Mouse (Mus musculus) embryonic fibroblast, embryonic 13.5 days (primary cell): ENCODE data around the gene Foxo4. TPM values are rescaled to one million over a fixed set of nuclear protein-coding genes. Genes with fewer than 3 reads are reported as not detected.

ENCODE experiments used
- H3K27ac ChIP-seq: 2 replicates; pipeline ENCODE4 v1.5.1; 2012; ENCODE audit warnings: low read length, control low read depth, inconsistent platforms; ENCODE audit not compliant: insufficient read depth
- H3K4me1 ChIP-seq: 2 replicates; pipeline ENCODE4 v1.6.1; 2011; ENCODE audit warnings: low read length; ENCODE audit not compliant: control insufficient read depth, insufficient read depth
- H3K4me3 ChIP-seq: 2 replicates; pipeline ENCODE4 v1.5.1; 2011; ENCODE audit warnings: mild to moderate bottlenecking, control low read depth, low read length; ENCODE audit not compliant: insufficient read depth
- CTCF ChIP-seq: IDR thresholded peaks from 2 replicates; pipeline ENCODE4 v1.5.1; 2011; ENCODE audit warnings: mild to moderate bottlenecking, control low read depth, low read length, moderate library complexity, borderline replicate concordance; ENCODE audit not compliant: insufficient read depth
- POLR2A ChIP-seq: IDR thresholded peaks from 2 replicates; pipeline ENCODE4 v1.6.1; 2011; ENCODE audit warnings: low read depth, mild to moderate bottlenecking, control low read depth, low read length, moderate library complexity
- polyA plus RNA-seq: library from polyadenylated mRNA; stranded (reverse); fragments of >200 nt; gene quantifications from 2 replicates; pipeline ENCODE4 v1.2.4, GENCODE M21; 2011; ENCODE audit warnings: low read depth; ENCODE audit not compliant: missing spikeins, insufficient read length

Foxo4 gene
- polyA plus RNA-seq: 12.8 and 15.3 TPM in 2 replicates

DNA sequence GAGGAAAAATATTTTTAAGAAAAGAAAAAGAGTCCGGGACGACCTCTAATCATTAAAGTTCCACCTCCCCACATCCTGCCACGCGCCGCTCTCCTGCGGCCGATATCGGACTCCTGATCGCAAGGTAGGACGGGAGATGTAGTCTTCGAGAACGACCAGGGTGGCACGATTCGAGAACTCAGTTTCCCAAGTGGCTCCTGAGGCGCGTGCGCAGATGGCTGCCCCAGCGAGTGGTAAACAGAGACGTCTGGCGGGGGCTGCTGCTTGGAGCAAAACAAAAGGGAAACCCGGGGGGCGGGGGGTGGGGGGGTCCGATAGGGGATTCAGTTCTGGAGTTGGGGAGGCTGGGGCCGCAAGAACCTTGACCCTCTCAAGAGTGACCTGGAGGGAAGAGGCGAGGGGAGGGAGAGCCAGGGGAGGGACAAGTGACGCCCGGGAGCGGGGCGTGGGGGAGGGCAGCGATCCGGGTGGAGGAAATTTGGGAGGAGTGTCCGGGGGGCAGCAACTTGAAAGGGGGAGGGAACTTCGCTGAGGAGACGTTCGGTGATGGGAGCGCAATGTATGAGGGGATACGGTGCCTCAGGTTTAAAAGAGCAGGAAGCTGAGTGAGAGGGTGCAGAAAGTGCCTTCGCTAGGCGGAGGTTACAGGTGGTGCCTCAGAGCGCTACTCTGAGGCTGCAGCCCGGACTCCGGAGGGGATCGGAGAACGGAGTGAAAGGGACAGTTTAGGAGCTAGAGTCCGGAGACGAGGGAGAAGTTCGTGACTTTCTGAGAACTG is at the start of gene Foxo4:
TSS of gene Foxo4 (plus strand) at position 577 of the 778 bp plus-strand sequence.
- no peak for TF ChIP-seq CTCF
- peak; percentile 82 for TF ChIP-seq POLR2A
- H3K27ac ChIP-seq: peak within 1 kb of the TSS; percentile 46; the same call in 1 of the 2 replicates
- H3K4me1 ChIP-seq: no peaks in the 10 kb centered on the region
- H3K4me3 ChIP-seq: peak within 1 kb of the TSS; percentile 64

DNA sequence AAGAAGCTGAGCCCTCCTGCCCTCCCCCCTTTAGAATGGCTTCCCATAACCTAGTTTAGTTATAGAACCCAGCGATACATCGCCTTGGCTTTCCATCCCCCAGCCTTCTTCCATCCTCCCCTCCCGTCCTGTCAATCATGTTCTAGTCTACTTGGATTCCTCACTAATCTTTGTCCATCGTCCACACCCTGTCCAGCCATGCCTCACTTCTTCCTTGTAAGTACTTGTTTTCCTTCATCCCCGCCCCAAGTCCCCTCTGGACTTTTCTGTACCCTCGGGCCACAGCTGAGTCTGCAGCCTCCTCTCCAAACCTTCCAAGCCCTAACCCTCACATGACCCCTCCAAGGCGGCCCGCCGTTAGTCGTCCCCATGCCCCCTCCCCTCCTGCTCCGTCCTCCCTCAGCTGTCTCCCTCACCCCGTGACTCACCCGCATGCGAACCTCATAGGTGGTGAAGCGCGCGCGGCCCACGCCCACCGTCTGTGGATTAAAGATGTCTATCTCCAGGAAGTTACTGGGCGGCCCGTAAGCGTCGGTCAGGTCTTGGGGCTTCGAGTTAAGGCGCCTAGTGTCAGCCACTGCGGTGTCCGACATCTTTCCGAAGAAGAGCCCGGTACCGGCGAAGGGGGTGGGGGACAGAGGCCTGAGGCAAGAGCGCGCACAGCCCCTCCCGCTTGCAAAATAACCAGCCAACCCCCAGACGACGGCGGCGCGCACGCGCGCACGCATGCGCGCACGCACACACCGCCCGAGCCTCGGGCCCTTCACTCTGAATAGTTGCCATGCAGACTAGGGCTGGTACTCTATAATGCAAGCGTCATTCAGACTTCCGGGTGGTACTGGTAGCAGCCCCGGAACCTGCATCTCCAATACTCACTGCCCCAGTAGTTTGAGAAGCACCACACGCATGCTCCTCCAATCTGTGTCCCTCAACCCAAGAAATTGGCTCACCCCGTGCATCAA is 32.2 kb upstream of the Foxo4 start, which contains the start of gene Snx12:
TSS of gene Snx12 (minus strand) at position 730 of the 962 bp plus-strand sequence.
- TF ChIP-seq CTCF (no peak), POLR2A (peak; percentile 68)

DNA sequence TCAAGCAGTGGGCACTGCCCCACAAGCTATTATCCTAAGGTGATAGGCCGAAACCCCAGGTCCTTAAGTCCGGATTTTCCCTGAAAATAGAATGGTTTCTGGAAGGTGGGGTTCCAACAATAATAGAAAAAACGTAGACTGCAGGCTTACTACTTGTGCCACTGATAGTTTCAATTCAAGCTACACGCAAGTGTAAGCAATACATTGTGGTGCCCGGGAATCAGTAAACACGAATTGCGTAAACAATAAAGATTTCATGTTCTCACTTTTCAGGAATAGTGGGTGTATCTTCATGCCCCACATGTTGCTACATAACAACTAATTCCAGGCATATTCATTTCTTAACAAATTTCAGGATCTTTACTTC is 31.5 kb upstream of the Foxo4 start:
- Histone ChIP-seq H3K4me3 (peak overlapping the region; percentile 28), H3K27ac (peak overlapping the region; percentile 14; the same call in 1 of the 2 replicates)

More for the DNA sequence above, 32.2 kb upstream of the Foxo4 start, which contains the start of gene Snx12:
- peak within 1 kb of the TSS; percentile 71 for H3K4me3 ChIP-seq
- H3K27ac ChIP-seq: peak within 1 kb of the TSS; percentile 86
- no peaks in the 10 kb centered on the region for H3K4me1 ChIP-seq

DNA sequence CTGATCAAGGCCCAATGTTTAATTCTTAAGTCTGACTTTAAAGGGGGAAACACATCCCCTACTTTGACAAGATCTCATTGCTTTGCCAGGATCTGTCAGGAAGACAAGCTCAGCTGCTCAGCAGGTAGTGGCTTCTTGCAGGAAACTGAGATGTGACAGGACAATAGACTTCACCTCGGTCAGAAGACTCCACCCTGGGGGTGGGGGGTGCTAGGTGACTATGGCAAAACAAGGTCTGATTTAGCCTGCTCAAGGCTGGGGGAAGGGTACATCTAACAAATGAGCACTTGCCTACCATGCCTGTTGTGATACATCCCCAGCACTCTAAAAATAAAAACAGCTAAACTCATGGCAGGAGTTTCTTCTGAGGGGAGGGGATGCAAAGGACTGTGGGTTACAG is 9.3 kb upstream of the Foxo4 start:
- H3K4me3 ChIP-seq: no peak overlapping the region
- H3K4me1 ChIP-seq: no peaks in the 10 kb centered on the region
- H3K27ac ChIP-seq: no peak overlapping the region
- TF ChIP-seq POLR2A (no peak), CTCF (no peak)

More for the DNA sequence above, 31.5 kb upstream of the Foxo4 start:
- H3K4me1 ChIP-seq: no peaks in the 10 kb centered on the region
- TF ChIP-seq POLR2A (no peak), CTCF (no peak)

DNA sequence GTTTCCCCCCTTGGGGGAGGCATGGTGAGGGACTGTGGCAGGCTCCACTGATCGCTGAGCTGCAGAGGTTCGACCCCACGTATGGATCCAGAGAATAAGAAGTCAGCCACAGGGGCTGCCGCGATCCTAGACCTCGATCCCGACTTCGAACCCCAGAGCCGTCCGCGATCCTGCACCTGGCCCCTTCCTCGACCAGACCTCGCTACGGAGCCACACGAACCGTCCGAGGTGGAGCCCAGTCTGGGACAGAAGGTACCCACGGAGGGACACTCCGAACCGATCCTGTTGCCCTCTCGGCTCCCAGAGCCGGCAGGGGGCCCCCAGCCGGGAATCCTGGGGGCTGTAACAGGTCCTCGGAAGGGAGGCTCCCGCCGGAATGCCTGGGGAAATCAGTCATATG is 412 bp downstream of the Foxo4 start:
- TF ChIP-seq CTCF (no peak), POLR2A (no peak)
- H3K4me3 ChIP-seq: peak overlapping the region; percentile 64
- H3K4me1 ChIP-seq: no peaks in the 10 kb centered on the region
- no peak overlapping the region for H3K27ac ChIP-seq

DNA sequence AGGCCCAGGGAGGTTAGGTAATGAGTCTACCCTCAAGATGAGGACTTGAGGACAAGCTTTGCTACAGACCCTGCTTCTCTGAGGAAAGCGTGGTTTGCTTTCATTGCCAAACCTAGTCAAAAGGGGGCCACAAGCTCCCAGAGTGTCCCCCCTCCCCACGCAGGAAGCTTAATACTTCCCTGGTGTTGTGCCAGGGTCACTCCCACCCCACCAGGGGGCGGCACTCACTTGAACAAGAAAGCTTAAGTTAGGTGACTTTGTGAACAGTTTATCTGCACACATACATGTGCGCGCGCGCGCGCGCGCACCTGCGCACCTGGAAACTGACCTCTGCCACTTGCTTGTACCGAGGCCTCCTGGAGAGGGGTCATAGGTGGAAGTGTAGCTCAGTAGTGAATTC is 2.3 kb downstream of the Foxo4 start:
- Histone ChIP-seq H3K4me1 (no peaks in the 10 kb centered on the region), H3K4me3 (no peak overlapping the region), H3K27ac (no peak overlapping the region)
- TF ChIP-seq CTCF: no peak
- no peak for TF ChIP-seq POLR2A

DNA sequence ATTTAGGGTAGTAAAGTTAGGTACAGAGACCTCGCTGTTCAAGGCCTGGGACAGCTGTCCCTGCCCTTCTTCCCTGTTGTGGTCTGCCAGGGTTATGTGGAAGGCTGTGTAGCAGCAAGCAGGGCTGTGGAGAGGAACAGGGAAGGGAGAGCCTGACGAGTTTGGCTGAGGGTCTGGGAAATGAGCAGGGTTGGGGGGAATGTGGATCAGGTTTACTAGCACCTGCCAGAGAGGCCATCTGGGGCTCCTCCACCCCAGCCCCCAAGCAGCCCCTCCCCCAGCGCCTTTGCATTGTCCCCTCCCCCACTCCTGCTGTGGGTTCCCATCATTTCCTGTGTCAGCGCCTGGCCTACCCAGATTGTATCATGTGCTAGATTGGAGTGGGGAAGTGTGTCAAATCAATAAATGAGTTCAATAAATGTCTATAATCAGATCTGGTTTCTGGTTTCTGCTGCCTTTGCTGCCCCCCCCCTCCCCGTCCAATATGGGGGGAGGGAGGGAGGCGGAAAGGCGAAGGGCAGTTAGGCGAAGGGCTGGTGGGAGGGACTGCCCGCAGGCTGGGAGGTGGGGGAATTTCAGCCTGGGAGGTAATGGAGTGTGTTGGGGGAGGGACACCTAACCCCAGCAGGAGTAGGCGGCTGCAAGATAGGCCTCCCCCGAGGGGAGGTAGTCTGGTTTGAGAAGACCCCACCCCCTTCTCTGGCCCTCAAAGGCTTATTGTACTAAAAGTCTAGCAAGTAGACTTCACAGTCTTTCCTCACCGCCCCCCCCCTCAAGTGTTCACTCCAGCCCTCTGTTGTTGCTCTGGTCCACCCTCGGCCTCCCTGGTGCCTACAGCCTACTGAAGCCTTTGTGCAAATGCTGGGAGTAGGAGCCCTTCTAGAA is 6.4 kb downstream of the Foxo4 start:
- TF ChIP-seq CTCF (no peak), POLR2A (no peak)
- Histone ChIP-seq H3K4me3 (no peak overlapping the region), H3K27ac (no peak overlapping the region), H3K4me1 (no peaks in the 10 kb centered on the region)

DNA sequence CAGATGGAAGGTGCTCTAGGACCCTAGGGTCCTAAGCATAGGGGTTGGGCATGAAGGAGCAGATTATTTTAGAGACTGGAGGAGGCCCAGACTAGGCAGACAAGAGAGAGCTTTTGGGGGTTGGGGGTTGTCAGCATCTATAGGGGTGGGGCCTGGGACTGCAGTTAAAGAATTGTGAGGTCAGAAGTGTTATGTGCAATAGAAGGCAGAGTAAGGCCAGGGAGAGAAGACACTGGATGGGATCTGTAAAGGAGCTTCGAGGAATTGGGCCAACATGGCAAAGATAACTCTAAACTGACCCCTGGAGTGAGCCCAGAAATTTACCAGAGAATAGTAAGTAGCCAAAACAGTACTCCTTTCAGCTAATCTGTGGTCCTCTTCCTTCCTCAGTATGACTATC is 9.6 kb downstream of the Foxo4 start, which contains the start of gene Gm614:
TSS of gene Gm614 (minus strand) at position 101 of the 400 bp plus-strand sequence.
- no peak within 1 kb of the TSS for H3K27ac ChIP-seq
- TF ChIP-seq POLR2A (no peak), CTCF (no peak)
- no peak within 1 kb of the TSS for H3K4me3 ChIP-seq
- no peaks in the 10 kb centered on the region for H3K4me1 ChIP-seq

DNA sequence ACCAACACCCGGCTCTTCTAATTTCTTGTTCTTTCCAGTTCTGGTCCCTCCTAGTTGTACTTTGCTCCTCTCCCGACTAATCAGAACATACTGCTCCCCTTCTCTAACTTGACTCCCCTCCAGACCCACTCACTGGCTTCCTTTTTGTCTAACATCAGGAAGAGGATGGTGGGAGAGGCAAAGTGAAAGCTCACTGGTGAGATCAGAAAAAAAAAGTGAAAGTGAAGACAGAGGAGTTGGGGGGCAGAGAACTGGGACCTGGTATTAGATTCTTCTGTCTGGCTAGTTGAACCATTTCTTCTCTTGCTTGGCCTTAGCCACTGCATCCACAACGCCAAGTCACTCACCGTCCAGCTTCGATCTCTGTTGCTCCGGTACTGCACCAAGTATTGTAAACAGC is 12.3 kb downstream of the Foxo4 start:
- H3K27ac ChIP-seq: no peak overlapping the region
- no peak for TF ChIP-seq POLR2A
- TF ChIP-seq CTCF: no peak
- H3K4me3 ChIP-seq: no peak overlapping the region
- no peaks in the 10 kb centered on the region for H3K4me1 ChIP-seq
